In genomic region chr4:152405671-152406201, GRCm38 (mm10) we compare ENCODE assay signal across 12 mouse cellular contexts.
DNase-seq lines count a peak whose midpoint lies in the region; ATAC-seq and TF ChIP-seq lines count a peak whose summit lies in the region.
"Had no signal": no experiment of that assay in that cellular context is flagged by ENCODE, and none has a peak within 500 bp of the region (broad histone marks: within the 10 kb centered on the region; RNA-seq: fewer than 3 reads in every experiment).

No protein-coding gene starts in this region.

- WGBS in neural tube, embryonic 13.5 days = 72% methylated on average over 7 of the region's 7 CpGs
- 38% methylated on average over 7 of the region's 7 CpGs for WGBS in forebrain, postnatal 0 days

- TF ChIP-seq CTCF in forebrain, postnatal 0 days (IDR thresholded peaks at IDR 0.05; ENCODE audit: low read depth) = no peak

- no peaks in the 10 kb centered on the region for H3K9me3 ChIP-seq in neural tube, embryonic 13.5 days
- H3K9me3 ChIP-seq in forebrain, postnatal 0 days (ENCODE audit: low read length) = no peaks in the 10 kb centered on the region

- peak overlapping the region; percentile 73 for H3K27ac ChIP-seq in neural tube, embryonic 13.5 days (replicated peaks)
- H3K27ac ChIP-seq in forebrain, postnatal 0 days (ENCODE audit: low read depth, low read length) = peak overlapping the region; percentile 62
- H3K27ac ChIP-seq: stomach, postnatal 0 days had no signal

- no peaks in the 10 kb centered on the region for H3K36me3 ChIP-seq in neural tube, embryonic 13.5 days
- H3K36me3 ChIP-seq in forebrain, postnatal 0 days (ENCODE audit: insufficient read depth) = no peaks in the 10 kb centered on the region

- ATAC-seq in frontal cortex, adult (ENCODE audit: low TSS enrichment) = peak; percentile 32; the same call in 1 of the 2 replicates
- no peak for ATAC-seq in neural tube, embryonic 13.5 days (ENCODE audit: low read depth)
- ATAC-seq in forebrain, postnatal 0 days = peak; percentile 49
- no peak for ATAC-seq in monocyte, adult 5-6 weeks (replicated peaks; ENCODE audit: insufficient number of reproducible peaks, low FRiP score, low TSS enrichment, poor library complexity, severe bottlenecking)
- ATAC-seq in CD4-positive, CD25-positive, alpha-beta regulatory T cell, adult 4 months = no peak

- H3K27me3 ChIP-seq in neural tube, embryonic 13.5 days = no peaks in the 10 kb centered on the region
- H3K27me3 ChIP-seq in forebrain, postnatal 0 days (ENCODE audit: insufficient read depth, low read length) = no peaks in the 10 kb centered on the region
- H3K27me3 ChIP-seq: CH12.LX had no signal

- H3K4me2 ChIP-seq in neural tube, embryonic 13.5 days = no peak overlapping the region
- no peak overlapping the region for H3K4me2 ChIP-seq in forebrain, postnatal 0 days (ENCODE audit: low read depth)
- H3K4me2 ChIP-seq: lung, embryonic 14.5 days had no signal

- DNase-seq in frontal cortex, postnatal 36 days (ENCODE audit: low spot score in 2 of 2) = no peak
- DNase-seq in neural tube, embryonic 10.5 days (ENCODE audit: extremely low spot score, low spot score) = no peak
- DNase-seq in forebrain, postnatal 0 days = peak; percentile 50
- no peak for DNase-seq in spleen, adult 18-20 months
- DNase-seq: kidney, adult 8-10 months; lung, embryonic 14.5 days had no signal

- peaks cover 29% of the 10 kb centered on the region for H3K4me1 ChIP-seq in neural tube, embryonic 13.5 days (replicated peaks)
- peaks cover 17% of the 10 kb centered on the region for H3K4me1 ChIP-seq in forebrain, postnatal 0 days (ENCODE audit: insufficient read depth)

- no peak overlapping the region for H3K4me3 ChIP-seq in neural tube, embryonic 13.5 days
- H3K4me3 ChIP-seq in forebrain, postnatal 0 days (ENCODE audit: low read depth, low read length) = no peak overlapping the region

- peak overlapping the region; percentile 49; the same call in 1 of the 2 replicates for H3K9ac ChIP-seq in neural tube, embryonic 13.5 days
- H3K9ac ChIP-seq in forebrain, postnatal 0 days = peak overlapping the region; percentile 26; the same call in 1 of the 2 replicates
- H3K9ac ChIP-seq: lung, embryonic 14.5 days had no signal

Comparison
In these comparisons a context has a peak if more than half of its experiments do, and no peak if none do; other contexts are left out.
1. ATAC-seq: peak in frontal cortex, adult (single experiment) and forebrain, postnatal 0 days (single experiment); none in neural tube, embryonic 13.5 days (single experiment), monocyte, adult 5-6 weeks (single experiment) and CD4-positive, CD25-positive, alpha-beta regulatory T cell, adult 4 months (single experiment).